In the genomic region with DNA sequence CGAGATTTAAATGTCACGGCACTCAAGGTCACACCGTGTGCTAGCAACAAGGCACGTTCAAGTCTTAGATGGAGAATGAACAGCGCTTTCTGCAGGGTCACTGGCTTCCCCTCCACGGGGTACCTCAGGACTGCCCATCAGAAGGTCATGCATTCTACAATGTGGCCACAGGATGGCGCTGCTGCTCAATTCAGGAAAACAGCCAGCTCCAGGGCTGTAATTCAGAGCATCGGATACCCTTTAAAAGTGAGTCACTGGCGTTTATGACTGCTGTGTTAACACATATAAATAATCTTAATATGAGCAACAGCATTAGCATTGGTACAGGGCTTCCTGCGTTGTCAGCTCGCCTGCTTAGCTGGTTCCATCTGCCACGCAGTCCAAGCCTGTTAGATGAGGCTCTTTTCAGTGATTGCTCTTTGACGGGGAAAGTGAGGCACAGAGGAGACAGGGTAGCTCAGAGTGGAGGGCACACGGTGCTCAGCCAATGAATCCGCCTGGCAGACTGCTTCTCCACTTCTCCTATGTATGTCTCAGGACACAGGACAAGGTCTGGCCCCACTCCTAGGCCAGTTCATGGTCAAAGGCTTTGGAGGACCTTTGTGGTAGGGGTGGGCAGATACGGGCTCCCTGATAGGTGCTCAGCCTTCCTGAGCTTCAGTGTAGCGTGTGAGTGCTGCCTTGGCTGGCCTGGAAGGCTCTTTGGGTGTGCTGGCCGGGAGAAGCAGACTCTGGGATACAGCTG, we compare ENCODE assay signal across 9 mouse cellular contexts. TPM values are rescaled to one million over a fixed set of nuclear protein-coding genes. Genes with fewer than 3 reads are reported as not detected.
DNase-seq lines count a peak whose midpoint lies in the region; ATAC-seq and TF ChIP-seq lines count a peak whose summit lies in the region.
"Had no signal": no experiment of that assay in that cellular context is flagged by ENCODE, and none has a peak within 500 bp of the region (broad histone marks: within the 10 kb centered on the region; RNA-seq: fewer than 3 reads in every experiment).

No protein-coding gene starts in this region.

- TF ChIP-seq EP300 in ES-Bruce4 (IDR thresholded peaks at IDR 0.05; ENCODE audit: insufficient read depth, low read depth, low read length), result no peak

- H3K4me2 ChIP-seq in forebrain, postnatal 0 days (ENCODE audit: low read depth), result no peak overlapping the region
- H3K4me2 ChIP-seq: limb, embryonic 13.5 days had no signal

- no peaks in the 10 kb centered on the region for H3K4me1 ChIP-seq in ES-Bruce4 (ENCODE audit: control insufficient read depth, insufficient read depth, low read length)
- H3K4me1 ChIP-seq in forebrain, postnatal 0 days (ENCODE audit: insufficient read depth), result no peaks in the 10 kb centered on the region
- H3K4me1 ChIP-seq: limb, embryonic 13.5 days had no signal

- H3K9me3 ChIP-seq in ES-Bruce4 (replicated peaks; ENCODE audit: control insufficient read depth, insufficient read depth, low read length, poor library complexity, severe bottlenecking), result no peaks in the 10 kb centered on the region
- no peaks in the 10 kb centered on the region for H3K9me3 ChIP-seq in forebrain, postnatal 0 days (ENCODE audit: low read length)
- H3K9me3 ChIP-seq: limb, embryonic 13.5 days had no signal

- H3K27me3 ChIP-seq in ES-Bruce4 (ENCODE audit: control insufficient read depth, insufficient read depth, low read length, poor library complexity, severe bottlenecking), result no peaks in the 10 kb centered on the region
- no peaks in the 10 kb centered on the region for H3K27me3 ChIP-seq in forebrain, postnatal 0 days (ENCODE audit: insufficient read depth, low read length)

- DNase-seq in CD4-positive, CD25-positive, alpha-beta regulatory T cell, adult 2 months (ENCODE audit: low read depth, low spot score), result peak; percentile 70
- DNase-seq in c-Kit-positive CD71-positive TER-119-negative erythroid progenitor cells, embryonic 14.5 days (ENCODE audit: low read depth), result peak; percentile 50
- DNase-seq in forebrain, postnatal 0 days, result peak; percentile 88
- DNase-seq in layer of hippocampus, adult 11-12 months (ENCODE audit: low spot score), result peak; percentile 81
- peak; percentile 28 for DNase-seq in lung, postnatal 36 days
- peak; percentile 78 for DNase-seq in right cerebral cortex, postnatal 14 days

- H3K36me3 ChIP-seq in ES-Bruce4 (ENCODE audit: control insufficient read depth, insufficient read depth, low read length, poor library complexity, severe bottlenecking), result no peaks in the 10 kb centered on the region
- H3K36me3 ChIP-seq in forebrain, postnatal 0 days (ENCODE audit: insufficient read depth), result no peaks in the 10 kb centered on the region
- H3K36me3 ChIP-seq: limb, embryonic 13.5 days had no signal

- peak; percentile 89 for TF ChIP-seq CTCF in ES-Bruce4 (IDR thresholded peaks at IDR 0.05; ENCODE audit: low read depth, low read length)
- TF ChIP-seq CTCF in forebrain, postnatal 0 days (IDR thresholded peaks at IDR 0.05; ENCODE audit: low read depth), result peak; percentile 97

- 27% methylated on average over 18 of the region's 18 CpGs for WGBS in forebrain, postnatal 0 days

- TF ChIP-seq POLR2A in ES-Bruce4 (IDR thresholded peaks at IDR 0.05; ENCODE audit: insufficient read depth, low read length), result no peak

- no peak overlapping the region for H3K9ac ChIP-seq in ES-Bruce4 (ENCODE audit: low read depth, poor library complexity, severe bottlenecking)
- no peak overlapping the region; the same call in 1 of the 2 replicates for H3K9ac ChIP-seq in forebrain, postnatal 0 days
- H3K9ac ChIP-seq: limb, embryonic 13.5 days had no signal

- no peak overlapping the region for H3K27ac ChIP-seq in ES-Bruce4 (ENCODE audit: insufficient read depth, low read length)
- no peak overlapping the region for H3K27ac ChIP-seq in forebrain, postnatal 0 days (ENCODE audit: low read depth, low read length)
- H3K27ac ChIP-seq: limb, embryonic 13.5 days had no signal

- no peak overlapping the region for H3K4me3 ChIP-seq in ES-Bruce4 (ENCODE audit: low read depth, low read length)
- H3K4me3 ChIP-seq in forebrain, postnatal 0 days (ENCODE audit: low read depth, low read length), result no peak overlapping the region
- H3K4me3 ChIP-seq: limb, embryonic 13.5 days had no signal

- ATAC-seq in CD4-positive, CD25-positive, alpha-beta regulatory T cell, adult 4 months, result no peak
- peak; percentile 76 for ATAC-seq in forebrain, postnatal 0 days

RNA-seq across cellular contexts. Expression of gene Eif3d, which starts 11.8 kb away (rescaled TPM):
- polyA plus RNA-seq in CD4-positive, CD25-positive, alpha-beta regulatory T cell, adult 4 months (2017; shearing (Covaris generic)), result 100 to 1,000 TPM; 161 to 213 TPM
- polyA plus RNA-seq in ES-Bruce4 (2011; ENCODE audit: insufficient read depth, insufficient read length, low read depth, missing spikeins), result 357 and 409 TPM in 2 replicates
- 165 and 167 TPM in 2 replicates for total RNA-seq in forebrain, postnatal 0 days (2014; rRNA removed)
- polyA plus RNA-seq in forebrain, postnatal 0 days (2015; fragmentation: Nextera tagmentation; extraction: Ambion mirVana), result 130 and 165 TPM in 2 replicates

RNA-seq across cellular contexts. Expression of gene Foxred2, which starts 25.8 kb away (rescaled TPM):
- 1 to 10 TPM; 2.8 to 4.2 TPM for polyA plus RNA-seq in CD4-positive, CD25-positive, alpha-beta regulatory T cell, adult 4 months (2017; shearing (Covaris generic))
- 10.1 and 10.9 TPM in 2 replicates for polyA plus RNA-seq in ES-Bruce4 (2011; ENCODE audit: insufficient read depth, insufficient read length, low read depth, missing spikeins)
- 24.5 and 26.9 TPM in 2 replicates for total RNA-seq in forebrain, postnatal 0 days (2014; rRNA removed)
- polyA plus RNA-seq in forebrain, postnatal 0 days (2015; fragmentation: Nextera tagmentation; extraction: Ambion mirVana), result 9.4 and 10.6 TPM in 2 replicates

RNA-seq across cellular contexts. Expression of gene Txn2, which starts 53.6 kb away (rescaled TPM):
- 100 to 1,000 TPM; 232 to 276 TPM for polyA plus RNA-seq in CD4-positive, CD25-positive, alpha-beta regulatory T cell, adult 4 months (2017; shearing (Covaris generic))
- polyA plus RNA-seq in ES-Bruce4 (2011; ENCODE audit: insufficient read depth, insufficient read length, low read depth, missing spikeins), result 167 and 174 TPM in 2 replicates
- total RNA-seq in forebrain, postnatal 0 days (2014; rRNA removed), result 35.8 and 36.5 TPM in 2 replicates
- polyA plus RNA-seq in forebrain, postnatal 0 days (2015; fragmentation: Nextera tagmentation; extraction: Ambion mirVana), result 200 and 227 TPM in 2 replicates

Comparison
In these comparisons a context has a peak if more than half of its experiments do, and no peak if none do; other contexts are left out.
1. DNase-seq: peak in every context shown above with its lines; median percentile 88 in forebrain, postnatal 0 days; 81 in layer of hippocampus, adult 11-12 months; 78 in right cerebral cortex, postnatal 14 days; 70 in CD4-positive, CD25-positive, alpha-beta regulatory T cell, adult 2 months; 50 in c-Kit-positive CD71-positive TER-119-negative erythroid progenitor cells, embryonic 14.5 days; 28 in lung, postnatal 36 days.